Mouse (Mus musculus) limb, embryonic 14.5 days (tissue): ENCODE measurements around the gene Rnf182. TPM values are rescaled to one million over a fixed set of nuclear protein-coding genes. Genes with fewer than 3 reads are reported as not detected.

Source experiments
- ATAC-seq: fragments of 200-750 bp; cut with Nextera tagmentation; 2 replicates; pipeline ENCODE4 v1.8.0; 2017; ENCODE audit warnings: low read depth, moderate number of reproducible peaks, moderate TSS enrichment; ENCODE audit not compliant: low FRiP score
- DNase-seq: peaks from one replicate; pipeline ENCODE4 v3.0.0-alpha.2; 2015; ENCODE audit warnings: low spot score
- H3K27ac ChIP-seq: fragments of 300-500 bp; sonication (generic); replicated peaks from 2 replicates; pipeline ENCODE4 v1.5.1; 2014; ENCODE audit warnings: low read depth, mild to moderate bottlenecking, low read length, moderate library complexity, mixed read lengths
- H3K27me3 ChIP-seq: fragments of 300-500 bp; sonication (generic); 2 replicates; pipeline ENCODE4 v1.6.1; 2014; ENCODE audit warnings: low read length, mixed read lengths; ENCODE audit not compliant: control insufficient read depth, insufficient read depth
- H3K36me3 ChIP-seq: fragments of 300-500 bp; sonication (generic); 2 replicates; pipeline ENCODE4 v1.6.1; 2014; ENCODE audit warnings: mild to moderate bottlenecking, low read length, moderate library complexity, mixed read lengths; ENCODE audit not compliant: control insufficient read depth, insufficient read depth
- H3K4me1 ChIP-seq: fragments of 300-500 bp; sonication (generic); 2 replicates; pipeline ENCODE4 v1.6.1; 2014; ENCODE audit warnings: antibody characterized with exemption, low read length, mixed read lengths; ENCODE audit not compliant: control insufficient read depth, insufficient read depth
- H3K4me2 ChIP-seq: fragments of 300-500 bp; sonication (generic); replicated peaks from 2 replicates; pipeline ENCODE4 v1.6.1; 2014; ENCODE audit warnings: low read depth, mild to moderate bottlenecking, low read length, moderate library complexity; ENCODE audit not compliant: severe bottlenecking
- H3K4me3 ChIP-seq: fragments of 300-500 bp; sonication (generic); replicated peaks from 2 replicates; pipeline ENCODE4 v1.5.1; 2014; ENCODE audit warnings: low read length
- H3K9ac ChIP-seq: fragments of 300-500 bp; sonication (generic); 2 replicates; pipeline ENCODE4 v1.6.1; 2014; ENCODE audit warnings: mild to moderate bottlenecking, low read depth, low read length, moderate library complexity; ENCODE audit not compliant: severe bottlenecking
- H3K9me3 ChIP-seq: fragments of 300-500 bp; sonication (generic); 2 replicates; pipeline ENCODE4 v1.6.1; 2016; ENCODE audit warnings: low read length; ENCODE audit not compliant: control insufficient read depth
- POLR2A ChIP-seq: fragments of 200-500 bp; IDR thresholded peaks from 2 replicates; pipeline ENCODE4 v1.8.0; 2012; ENCODE audit warnings: inconsistent platforms, mild to moderate bottlenecking, moderate library complexity, borderline replicate concordance; ENCODE audit not compliant: insufficient read depth, insufficient read length; ENCODE audit errors: extremely low read depth
- WGBS: fragments of 180-500 bp; shearing (Covaris S2); extraction: QIAGEN DNeasy Blood & Tissue Kit; methylation state at CpG from one replicate; pipeline ENCODE4 v1.1.7; 2014; 5-methylcytosine and 5-hydroxymethylcytosine counted together
- polyA plus RNA-seq, 2 experiments: library from polyadenylated mRNA; depleted of rRNA in 1 of 2; stranded (reverse) in 1 of 2; unstranded in 1 of 2; fragments of >200 nt; fragmentation: Nextera tagmentation in 1 of 2; extraction: Ambion mirVana in 1 of 2; gene quantifications; 2 replicates each; pipeline versions ENCODE4 v1.2.1 to v1.2.3; 2012 to 2014

Gene Rnf182
- polyA plus RNA-seq (2012; rRNA removed) (4.7 and 5.4 TPM in 2 replicates), polyA plus RNA-seq (2014; fragmentation: Nextera tagmentation; extraction: Ambion mirVana) (8.6 and 9.2 TPM in 2 replicates)

DNA sequence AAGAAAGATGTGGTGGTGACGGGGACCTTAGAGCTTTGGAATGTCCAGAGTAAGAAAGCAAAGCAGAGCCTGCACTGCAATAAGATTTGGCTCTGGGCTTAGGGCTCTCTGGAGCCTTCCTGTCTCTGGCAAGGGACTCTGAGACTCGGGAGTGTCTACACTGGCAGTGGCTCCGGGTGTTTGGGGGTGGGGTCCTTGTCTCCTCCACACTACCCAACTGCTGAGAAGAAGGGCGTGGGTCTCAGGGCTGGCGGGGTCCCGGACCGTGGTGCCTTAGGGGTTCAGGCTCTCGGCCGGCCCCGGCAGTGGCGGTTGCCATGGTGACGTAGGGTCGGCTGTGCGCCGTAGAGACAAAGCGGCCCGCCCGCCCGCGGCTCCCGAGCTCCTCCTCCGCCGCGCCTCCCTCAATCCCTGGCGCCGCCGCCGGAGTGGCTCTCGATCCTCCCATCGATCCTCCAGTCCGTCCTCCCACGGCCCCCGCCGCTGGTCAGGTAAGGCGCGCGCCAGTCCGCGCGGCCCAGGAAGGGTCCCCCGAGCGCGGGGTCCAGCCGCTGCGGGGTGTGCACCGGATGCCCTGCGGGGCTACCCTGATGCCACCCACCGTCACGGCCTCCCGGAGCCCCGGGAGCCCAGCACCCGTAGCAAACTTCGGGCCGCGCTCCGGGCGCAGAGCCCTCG, at the start of gene Rnf182:
Gene Rnf182, plus strand, starts transcription at position 134 of the 678 bp plus-strand sequence.
- peak within 1 kb of the TSS; percentile 92 for H3K4me2 ChIP-seq
- peaks cover 13% of the 10 kb centered on the region for H3K4me1 ChIP-seq
- H3K27ac ChIP-seq: peak within 1 kb of the TSS; percentile 43; the same call in 1 of the 2 replicates
- WGBS: 0% methylated on average over 11 of the region's 58 CpGs
- H3K27me3 ChIP-seq: no peaks in the 10 kb centered on the region
- peak within 1 kb of the TSS; percentile 77 for H3K9ac ChIP-seq
- H3K36me3 ChIP-seq: no peaks in the 10 kb centered on the region
- DNase-seq: peak; percentile 87
- peak within 1 kb of the TSS; percentile 69 for H3K4me3 ChIP-seq
- H3K9me3 ChIP-seq: no peaks in the 10 kb centered on the region
- ATAC-seq: peak; percentile 94
- TF ChIP-seq POLR2A: no peak

DNA sequence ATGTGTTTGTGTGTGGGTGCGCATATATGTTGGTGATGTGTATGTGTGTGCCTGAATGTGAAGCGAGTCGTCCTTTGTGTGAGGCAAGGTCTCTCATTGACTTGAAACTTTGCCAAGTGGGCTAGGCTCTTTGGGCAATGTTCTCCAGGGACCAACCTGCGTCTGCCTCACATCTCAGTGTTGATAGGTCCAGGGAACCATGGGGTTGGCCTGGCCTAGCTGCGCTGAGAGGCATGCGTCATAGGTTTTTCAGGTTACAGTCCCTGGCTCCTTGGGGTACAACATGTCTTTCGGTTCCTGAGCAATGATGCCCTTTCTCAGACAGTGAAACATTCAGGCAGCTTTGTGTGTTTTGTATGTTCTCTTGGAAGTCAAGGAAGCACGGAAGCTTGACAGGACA, 49.3 kb upstream of the Rnf182 start:
- Histone ChIP-seq H3K4me3 (no peak overlapping the region), H3K4me1 (no peaks in the 10 kb centered on the region; the same call in 1 of the 2 replicates), H3K9me3 (no peaks in the 10 kb centered on the region), H3K9ac (no peak overlapping the region), H3K27me3 (no peaks in the 10 kb centered on the region), H3K27ac (no peak overlapping the region), H3K4me2 (no peak overlapping the region), H3K36me3 (no peaks in the 10 kb centered on the region)
- ATAC-seq: no peak
- DNase-seq: no peak
- 93% methylated on average over 8 of the region's 8 CpGs for WGBS
- no peak for TF ChIP-seq POLR2A

DNA sequence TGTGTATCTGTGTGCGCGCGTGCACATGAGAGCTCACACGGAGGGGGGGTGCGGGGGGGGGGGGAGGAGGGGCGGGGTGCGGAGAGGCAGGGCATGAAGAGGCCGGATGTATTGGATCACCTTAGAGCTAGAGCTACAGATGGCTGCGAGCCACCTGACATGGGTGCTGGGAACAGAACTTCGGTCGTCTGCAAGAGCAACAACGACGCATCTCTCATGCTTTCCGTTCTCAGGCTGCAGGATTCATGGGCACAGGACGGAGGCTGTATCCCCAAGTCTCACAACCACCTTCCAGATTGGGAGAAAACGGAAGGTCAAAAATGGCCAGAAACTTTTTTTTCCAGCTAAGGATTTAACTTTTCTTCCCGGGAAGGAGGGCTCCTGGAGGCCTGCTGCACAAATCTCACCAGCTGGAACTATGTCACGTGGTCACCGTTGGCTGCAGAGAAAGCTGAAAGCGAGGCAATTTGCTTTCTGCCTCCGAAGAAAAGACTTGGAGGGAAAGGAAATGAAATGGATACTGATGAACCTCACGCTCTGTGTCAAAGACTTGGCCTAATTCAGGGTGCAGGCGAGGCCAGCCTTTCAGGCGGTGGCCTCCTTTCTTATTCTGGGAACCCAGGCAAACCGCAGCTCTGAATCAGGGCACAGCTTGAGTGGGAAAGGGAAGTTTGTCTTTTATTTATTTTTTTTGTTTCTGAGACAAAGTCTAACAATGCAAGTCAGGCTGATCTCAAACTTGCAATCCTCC, 48.2 kb upstream of the Rnf182 start:
- DNase-seq: no peak
- WGBS: 69% methylated on average over 23 of the region's 25 CpGs
- H3K4me1 ChIP-seq: no peaks in the 10 kb centered on the region
- ATAC-seq: no peak
- no peak overlapping the region; the same call in 1 of the 2 replicates for H3K27ac ChIP-seq
- H3K36me3 ChIP-seq: no peaks in the 10 kb centered on the region
- no peaks in the 10 kb centered on the region for H3K9me3 ChIP-seq
- no peak overlapping the region for H3K4me3 ChIP-seq
- H3K27me3 ChIP-seq: no peaks in the 10 kb centered on the region
- no peak for TF ChIP-seq POLR2A
- H3K4me2 ChIP-seq: no peak overlapping the region
- no peak overlapping the region for H3K9ac ChIP-seq

DNA sequence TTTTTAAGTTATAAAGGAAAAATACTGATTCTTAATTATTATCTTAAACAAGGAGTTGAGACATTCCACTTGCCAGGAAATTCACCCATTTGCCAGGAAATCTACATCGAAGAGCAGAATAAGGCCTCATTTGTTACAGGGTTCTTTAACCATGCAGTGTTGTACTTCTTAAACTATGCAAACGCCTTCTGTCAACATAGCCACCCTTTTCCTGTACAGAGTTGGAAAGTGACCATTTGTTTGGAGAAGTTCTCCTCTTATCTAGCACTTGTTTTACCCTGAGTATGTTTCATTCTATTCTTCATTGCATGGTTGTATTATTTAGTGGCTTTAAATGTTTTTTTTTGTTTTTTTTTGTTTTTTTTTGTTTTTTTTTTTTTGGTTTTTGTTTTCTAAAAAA, 41.5 kb upstream of the Rnf182 start:
- Histone ChIP-seq H3K27ac (no peak overlapping the region), H3K36me3 (no peaks in the 10 kb centered on the region), H3K4me3 (no peak overlapping the region), H3K4me1 (no peaks in the 10 kb centered on the region), H3K4me2 (no peak overlapping the region), H3K9ac (no peak overlapping the region), H3K27me3 (no peaks in the 10 kb centered on the region), H3K9me3 (no peaks in the 10 kb centered on the region)
- no peak for DNase-seq
- WGBS: 85% methylated on average over 2 of the region's 2 CpGs
- TF ChIP-seq POLR2A: no peak
- ATAC-seq: no peak

DNA sequence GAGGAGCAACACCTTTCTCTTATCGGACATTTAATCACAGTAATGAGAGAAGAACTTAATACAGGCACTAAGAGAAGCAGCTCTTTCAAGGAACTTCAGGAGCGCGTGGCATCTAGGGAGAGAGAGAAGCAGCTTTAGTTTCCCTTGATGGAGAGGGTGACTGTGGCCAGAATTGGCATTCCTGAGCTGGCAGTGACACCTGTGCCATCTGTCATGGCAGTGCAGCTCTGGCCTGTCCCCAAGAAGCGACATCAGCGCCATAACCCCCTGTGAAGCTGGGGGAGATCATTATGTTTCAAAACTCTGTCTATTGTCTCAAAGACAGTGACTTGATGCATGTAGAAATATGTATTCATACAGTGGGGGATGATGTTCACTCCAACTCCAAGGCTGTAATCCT, 40.1 kb upstream of the Rnf182 start:
- no peaks in the 10 kb centered on the region for H3K36me3 ChIP-seq
- no peak for ATAC-seq
- H3K4me2 ChIP-seq: no peak overlapping the region
- no peak for DNase-seq
- H3K4me3 ChIP-seq: no peak overlapping the region
- H3K27ac ChIP-seq: no peak overlapping the region
- no peaks in the 10 kb centered on the region for H3K27me3 ChIP-seq
- H3K9ac ChIP-seq: no peak overlapping the region
- no peaks in the 10 kb centered on the region for H3K9me3 ChIP-seq
- TF ChIP-seq POLR2A: no peak
- H3K4me1 ChIP-seq: no peaks in the 10 kb centered on the region; the same call in 1 of the 2 replicates
- 92% methylated on average over 5 of the region's 5 CpGs for WGBS
